Mouse (Mus musculus): ENCODE results near the gene Clec16a. TPM values are rescaled to one million over a fixed set of nuclear protein-coding genes. Genes with fewer than 3 reads are reported as not detected.

Gene Clec16a
- polyA plus RNA-seq, 1 experiment = 15.7 TPM

DNA sequence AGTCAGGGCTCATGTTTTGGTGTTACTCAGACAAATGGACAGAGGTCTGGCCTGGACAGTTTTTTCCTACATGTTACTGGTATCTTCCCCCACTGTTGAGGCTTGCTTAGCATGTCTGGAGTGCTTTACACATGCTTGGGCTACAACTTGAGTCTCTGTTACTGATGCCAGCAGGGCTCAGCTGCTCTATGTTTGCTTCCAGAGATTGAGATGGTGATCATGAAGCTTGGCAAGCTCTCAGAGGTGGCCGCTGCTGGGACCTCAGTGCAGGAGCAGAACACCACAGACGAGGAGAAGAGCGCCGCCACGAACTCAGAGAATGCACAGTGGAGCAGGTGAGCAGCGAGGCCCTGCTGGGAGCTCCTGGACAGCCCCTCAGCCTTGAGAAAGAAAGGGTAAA is 65.7 kb downstream of the Clec16a start:
- 91% methylated on average over 6 of the region's 6 CpGs for WGBS
- no peaks in the 10 kb centered on the region for H3K27me3 ChIP-seq (replicated peaks; ENCODE audit: control insufficient read depth, insufficient read depth, low read length)
- no peak overlapping the region for H3K4me3 ChIP-seq (ENCODE audit: insufficient read depth, low read depth, low read length)
- no peak for TF ChIP-seq POLR2A (IDR thresholded peaks at IDR 0.05; ENCODE audit: low read depth, low read length)
- no peak for TF ChIP-seq CTCF (conservative IDR thresholded peaks at IDR 0.05; ENCODE audit: insufficient read depth, insufficient read length, low read depth, low read length)
- H3K4me1 ChIP-seq (ENCODE audit: control insufficient read depth, insufficient read depth, low read length) = no peaks in the 10 kb centered on the region
- no peaks in the 10 kb centered on the region for H3K36me3 ChIP-seq (ENCODE audit: control insufficient read depth, insufficient read depth, low read length)
- no peak overlapping the region for H3K27ac ChIP-seq (ENCODE audit: insufficient read depth, low read depth, low read length)
- DNase-seq = no peak

DNA sequence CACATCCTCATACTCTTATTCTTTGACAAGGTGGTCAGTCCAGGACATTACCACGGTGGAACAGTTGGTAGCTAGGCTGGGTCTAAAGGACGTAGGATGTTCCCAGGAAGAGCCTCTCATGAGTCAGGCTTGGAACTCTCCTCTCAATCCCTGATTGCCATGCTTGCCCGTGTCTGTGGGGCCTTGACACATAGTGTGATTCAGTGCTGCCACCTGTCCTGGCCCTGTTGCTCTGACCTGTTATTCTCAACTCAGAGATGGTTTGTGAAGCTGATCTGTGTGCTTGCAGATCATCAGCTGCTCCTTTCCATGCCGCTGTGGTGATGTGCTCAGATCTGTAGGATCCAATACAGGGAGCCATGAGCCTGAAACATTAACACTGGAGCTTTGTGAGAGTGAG is 66.2 kb downstream of the Clec16a start:
- TF ChIP-seq CTCF (conservative IDR thresholded peaks at IDR 0.05; ENCODE audit: insufficient read depth, insufficient read length, low read depth, low read length) (no peak), POLR2A (IDR thresholded peaks at IDR 0.05; ENCODE audit: low read depth, low read length) (no peak)
- no peak for DNase-seq
- Histone ChIP-seq H3K4me3 (ENCODE audit: insufficient read depth, low read depth, low read length) (no peak overlapping the region), H3K27ac (ENCODE audit: insufficient read depth, low read depth, low read length) (no peak overlapping the region), H3K4me1 (ENCODE audit: control insufficient read depth, insufficient read depth, low read length) (no peaks in the 10 kb centered on the region), H3K36me3 (ENCODE audit: control insufficient read depth, insufficient read depth, low read length) (no peaks in the 10 kb centered on the region), H3K27me3 (replicated peaks; ENCODE audit: control insufficient read depth, insufficient read depth, low read length) (no peaks in the 10 kb centered on the region)
- WGBS = 90% methylated on average over 4 of the region's 4 CpGs

DNA sequence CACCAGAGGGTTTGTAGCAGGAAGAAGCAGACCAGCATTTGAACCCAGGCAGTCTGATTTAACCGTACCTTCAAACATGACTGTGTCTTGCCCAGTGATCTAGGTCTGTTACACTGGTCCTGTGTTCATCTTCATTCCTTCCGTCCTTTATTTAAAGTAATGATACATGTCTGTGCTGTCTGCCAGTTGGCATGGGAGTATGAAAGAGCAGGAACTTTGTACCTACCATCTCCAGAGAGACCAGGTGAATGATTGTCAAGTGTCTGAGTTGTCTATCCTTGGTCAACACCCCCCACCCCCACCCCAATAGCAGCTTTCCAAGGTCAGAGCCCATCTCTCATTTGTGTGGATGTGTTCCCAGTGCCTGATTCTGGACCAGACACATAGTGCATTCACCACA is 68.9 kb downstream of the Clec16a start:
- TF ChIP-seq POLR2A (IDR thresholded peaks at IDR 0.05; ENCODE audit: low read depth, low read length) (no peak), CTCF (conservative IDR thresholded peaks at IDR 0.05; ENCODE audit: insufficient read depth, insufficient read length, low read depth, low read length) (no peak)
- 62% methylated on average over 2 of the region's 2 CpGs for WGBS
- no peaks in the 10 kb centered on the region for H3K27me3 ChIP-seq (replicated peaks; ENCODE audit: control insufficient read depth, insufficient read depth, low read length)
- no peak overlapping the region for H3K4me3 ChIP-seq (ENCODE audit: insufficient read depth, low read depth, low read length)
- no peaks in the 10 kb centered on the region for H3K36me3 ChIP-seq (ENCODE audit: control insufficient read depth, insufficient read depth, low read length)
- no peaks in the 10 kb centered on the region for H3K4me1 ChIP-seq (ENCODE audit: control insufficient read depth, insufficient read depth, low read length)
- H3K27ac ChIP-seq (ENCODE audit: insufficient read depth, low read depth, low read length) = no peak overlapping the region
- peak; percentile 66 for DNase-seq

DNA sequence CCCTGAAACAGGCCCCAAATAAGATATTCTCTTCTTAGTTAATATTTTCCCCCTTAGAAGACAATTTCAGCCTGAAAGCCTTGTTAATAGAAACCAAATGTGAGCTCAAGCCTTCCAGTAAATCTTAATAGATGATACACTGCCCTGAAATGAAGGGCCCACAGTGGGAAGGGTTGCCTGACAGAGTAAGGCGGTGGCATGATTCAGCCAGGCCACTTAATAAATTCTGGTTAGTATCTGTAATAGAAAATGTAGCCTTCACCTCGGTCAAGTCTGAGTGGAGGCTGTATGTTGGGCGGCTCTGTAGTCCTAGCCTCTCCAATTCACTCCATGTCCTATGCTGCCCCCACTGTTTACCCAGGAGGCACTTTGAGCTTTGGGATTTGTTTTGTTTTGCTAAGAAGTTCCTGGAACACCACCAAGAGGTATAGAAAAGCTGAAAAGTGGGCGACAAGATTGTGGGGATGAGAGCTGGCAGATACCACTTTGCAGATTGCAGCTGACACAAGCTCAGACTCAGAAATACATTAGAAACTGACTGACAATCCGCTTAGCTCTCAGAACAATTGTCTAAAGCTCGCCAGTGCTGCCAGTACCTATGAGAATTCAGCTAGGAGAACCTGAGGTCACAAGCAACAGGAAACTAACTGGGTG is 75.9 kb downstream of the Clec16a start:
- no peaks in the 10 kb centered on the region for H3K27me3 ChIP-seq (replicated peaks; ENCODE audit: control insufficient read depth, insufficient read depth, low read length)
- no peak overlapping the region for H3K4me3 ChIP-seq (ENCODE audit: insufficient read depth, low read depth, low read length)
- no peak for TF ChIP-seq CTCF (conservative IDR thresholded peaks at IDR 0.05; ENCODE audit: insufficient read depth, insufficient read length, low read depth, low read length)
- no peak for TF ChIP-seq POLR2A (IDR thresholded peaks at IDR 0.05; ENCODE audit: low read depth, low read length)
- no peaks in the 10 kb centered on the region for H3K36me3 ChIP-seq (ENCODE audit: control insufficient read depth, insufficient read depth, low read length)
- 78% methylated on average over 6 of the region's 6 CpGs for WGBS
- no peaks in the 10 kb centered on the region for H3K4me1 ChIP-seq (ENCODE audit: control insufficient read depth, insufficient read depth, low read length)
- no peak for DNase-seq
- H3K27ac ChIP-seq (ENCODE audit: insufficient read depth, low read depth, low read length) = no peak overlapping the region

DNA sequence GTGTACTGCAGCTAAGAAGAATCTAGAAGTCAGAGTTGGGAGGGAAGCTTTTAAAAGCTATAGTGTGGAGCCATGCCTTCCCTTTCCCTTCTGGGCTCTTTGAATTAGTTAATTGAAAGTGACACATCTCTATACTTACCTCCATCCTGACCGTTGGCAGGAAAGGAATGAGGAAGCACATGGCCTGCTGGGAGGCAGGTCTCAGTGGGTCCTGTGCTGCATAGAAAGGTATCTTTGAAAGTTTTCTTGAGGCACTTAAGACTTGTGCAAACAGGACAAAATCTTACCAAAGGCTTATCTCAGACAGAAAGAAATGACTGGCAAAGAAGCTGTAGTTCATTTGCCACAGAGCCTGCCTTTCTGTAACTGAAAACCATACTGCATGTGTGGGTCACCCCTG is 76.6 kb downstream of the Clec16a start:
- H3K4me3 ChIP-seq (ENCODE audit: insufficient read depth, low read depth, low read length) = no peak overlapping the region
- WGBS = 32% methylated on average over 1 of the region's 1 CpGs
- TF ChIP-seq CTCF (conservative IDR thresholded peaks at IDR 0.05; ENCODE audit: insufficient read depth, insufficient read length, low read depth, low read length) (no peak), POLR2A (IDR thresholded peaks at IDR 0.05; ENCODE audit: low read depth, low read length) (no peak)
- no peaks in the 10 kb centered on the region for H3K36me3 ChIP-seq (ENCODE audit: control insufficient read depth, insufficient read depth, low read length)
- no peaks in the 10 kb centered on the region for H3K27me3 ChIP-seq (replicated peaks; ENCODE audit: control insufficient read depth, insufficient read depth, low read length)
- H3K4me1 ChIP-seq (ENCODE audit: control insufficient read depth, insufficient read depth, low read length) = no peaks in the 10 kb centered on the region
- no peak overlapping the region for H3K27ac ChIP-seq (ENCODE audit: insufficient read depth, low read depth, low read length)
- no peak for DNase-seq

DNA sequence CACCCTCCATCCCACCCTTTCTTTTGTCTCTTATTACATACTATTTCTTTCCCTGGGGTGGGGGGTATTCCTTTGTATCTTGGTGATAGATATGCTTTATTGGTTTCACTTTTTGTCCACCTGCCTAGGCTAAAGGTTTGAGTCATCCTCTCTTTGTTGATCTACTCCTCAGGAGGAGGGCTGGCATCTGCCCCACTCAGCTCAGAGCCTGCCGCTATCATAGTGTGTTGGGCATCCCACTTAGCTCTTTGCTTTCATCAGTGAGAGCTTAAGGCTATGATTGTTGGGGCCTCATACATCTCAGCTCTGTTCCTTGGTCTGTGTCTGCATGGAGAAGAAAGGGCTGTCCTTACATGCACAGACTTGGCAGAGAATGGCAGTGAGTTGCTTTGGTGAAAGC is 81.0 kb downstream of the Clec16a start:
- 97% methylated on average over 1 of the region's 1 CpGs for WGBS
- Histone ChIP-seq H3K27me3 (replicated peaks; ENCODE audit: control insufficient read depth, insufficient read depth, low read length) (no peaks in the 10 kb centered on the region), H3K27ac (ENCODE audit: insufficient read depth, low read depth, low read length) (no peak overlapping the region), H3K4me1 (ENCODE audit: control insufficient read depth, insufficient read depth, low read length) (no peaks in the 10 kb centered on the region), H3K36me3 (ENCODE audit: control insufficient read depth, insufficient read depth, low read length) (0 out of 2 replicates have a peak, but pooled peaks cover 1% of the 10 kb centered on the region), H3K4me3 (ENCODE audit: insufficient read depth, low read depth, low read length) (no peak overlapping the region)
- DNase-seq = no peak
- no peak for TF ChIP-seq CTCF (conservative IDR thresholded peaks at IDR 0.05; ENCODE audit: insufficient read depth, insufficient read length, low read depth, low read length)
- TF ChIP-seq POLR2A (IDR thresholded peaks at IDR 0.05; ENCODE audit: low read depth, low read length) = no peak

DNA sequence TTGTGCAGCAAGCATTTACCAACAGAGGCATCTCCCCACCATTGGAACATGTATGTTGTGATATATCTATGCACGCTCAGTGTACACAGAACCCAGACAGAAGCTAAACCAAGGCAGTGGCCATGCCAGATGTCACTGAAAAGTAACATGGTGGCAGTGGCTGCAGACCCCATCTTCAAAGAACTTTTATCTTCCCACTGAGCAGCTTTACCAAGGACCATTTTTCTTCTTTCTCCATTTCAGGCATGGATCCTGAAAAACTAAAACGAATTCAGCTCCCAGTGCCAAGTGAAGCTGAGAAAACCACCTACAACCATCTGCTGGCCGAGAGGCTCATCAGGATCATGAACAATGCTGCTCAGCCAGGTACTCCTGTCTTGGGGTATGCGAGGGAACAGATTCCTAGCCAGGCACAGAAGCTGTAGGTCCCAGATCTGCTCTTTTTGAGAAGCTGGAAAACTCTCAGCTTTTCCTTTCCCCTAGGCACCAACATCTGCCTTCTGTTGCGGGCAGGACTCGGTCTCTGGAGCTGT is 82.1 kb downstream of the Clec16a start:
- WGBS = 94% methylated on average over 6 of the region's 6 CpGs
- H3K4me1 ChIP-seq (ENCODE audit: control insufficient read depth, insufficient read depth, low read length) = no peaks in the 10 kb centered on the region
- H3K36me3 ChIP-seq (ENCODE audit: control insufficient read depth, insufficient read depth, low read length) = 0 out of 2 replicates have a peak, but pooled peaks cover 1% of the 10 kb centered on the region
- H3K27me3 ChIP-seq (replicated peaks; ENCODE audit: control insufficient read depth, insufficient read depth, low read length) = no peaks in the 10 kb centered on the region
- no peak for DNase-seq
- no peak for TF ChIP-seq POLR2A (IDR thresholded peaks at IDR 0.05; ENCODE audit: low read depth, low read length)
- no peak for TF ChIP-seq CTCF (conservative IDR thresholded peaks at IDR 0.05; ENCODE audit: insufficient read depth, insufficient read length, low read depth, low read length)
- no peak overlapping the region for H3K4me3 ChIP-seq (ENCODE audit: insufficient read depth, low read depth, low read length)
- no peak overlapping the region for H3K27ac ChIP-seq (ENCODE audit: insufficient read depth, low read depth, low read length)

Data from kidney, adult 2 months (tissue).